Mouse (Mus musculus) spleen, postnatal 36 days (tissue): ENCODE results near the gene Tacc3.

Experiments
- DNase-seq, 2 experiments: peaks; one replicate each; pipeline ENCODE4 v3.0.0; 2022; ENCODE audit warnings: low spot score in 2 of 2, mixed read lengths in 1 of 2

Gene Tacc3

GRCm38 (mm10) chr5:33694848-33695717 is 37.2 kb downstream of the Tacc3 start:
- DNase-seq, result peak in 1 of 2 experiments; percentile 17

GRCm38 (mm10) chr5:33695718-33696121 is 37.8 kb downstream of the Tacc3 start:
- no peak for DNase-seq

GRCm38 (mm10) chr5:33696430-33696829 is 38.5 kb downstream of the Tacc3 start:
- DNase-seq, result no peak

- no peak for DNase-seq
Measured at GRCm38 (mm10) chr5:33697534-33697933, 39.6 kb downstream of the Tacc3 start.

- no peak for DNase-seq
Measured at GRCm38 (mm10) chr5:33697947-33698512, 40.1 kb downstream of the Tacc3 start.

- no peak for DNase-seq
Measured at GRCm38 (mm10) chr5:33698669-33699068, 40.7 kb downstream of the Tacc3 start.

- no peak for DNase-seq
Measured at GRCm38 (mm10) chr5:33700010-33700409, 42.1 kb downstream of the Tacc3 start.

- no peak for DNase-seq
Measured at GRCm38 (mm10) chr5:33701832-33702231, 43.9 kb downstream of the Tacc3 start.

- DNase-seq, result no peak
Measured at GRCm38 (mm10) chr5:33703999-33704398, 46.1 kb downstream of the Tacc3 start.

GRCm38 (mm10) chr5:33704945-33705611 is 47.1 kb downstream of the Tacc3 start:
- DNase-seq, result no peak

- no peak for DNase-seq
Measured at GRCm38 (mm10) chr5:33705612-33706349, 47.9 kb downstream of the Tacc3 start.

- no peak for DNase-seq
Measured at GRCm38 (mm10) chr5:33706350-33706629, 48.4 kb downstream of the Tacc3 start.

- no peak for DNase-seq
Measured at GRCm38 (mm10) chr5:33707163-33707562, 49.2 kb downstream of the Tacc3 start.

- DNase-seq, result no peak
Measured at GRCm38 (mm10) chr5:33709037-33709436, 51.1 kb downstream of the Tacc3 start.

GRCm38 (mm10) chr5:33712550-33712949 is 54.6 kb downstream of the Tacc3 start:
- no peak for DNase-seq

- DNase-seq, result no peak
Measured at GRCm38 (mm10) chr5:33715182-33715581, 57.3 kb downstream of the Tacc3 start.

GRCm38 (mm10) chr5:33716467-33716866 is 58.5 kb downstream of the Tacc3 start:
- DNase-seq, result no peak

GRCm38 (mm10) chr5:33718460-33718859 is 60.5 kb downstream of the Tacc3 start:
- no peak for DNase-seq

GRCm38 (mm10) chr5:33720852-33721490 is 63.0 kb downstream of the Tacc3 start:
- DNase-seq, result no peak

GRCm38 (mm10) chr5:33721541-33722265 is 63.8 kb downstream of the Tacc3 start, which contains the start of gene Fgfr3:
Fgfr3 (plus strand) TSS chr5:33721674.
- DNase-seq, result peak; percentile 21 to 40
